Mouse (Mus musculus) olfactory bulb, adult 2 months (tissue): ENCODE results near the gene Tex45.

Experiments
- CTCF ChIP-seq: fragments of 200-500 bp; IDR thresholded peaks from 2 replicates; pipeline ENCODE4 v1.5.1; 2012; ENCODE audit warnings: low read depth, mild to moderate bottlenecking, low read length, moderate library complexity; ENCODE audit not compliant: insufficient read depth
- POLR2A ChIP-seq: fragments of 200-500 bp; IDR thresholded peaks from 2 replicates; pipeline ENCODE4 v1.6.1; 2012; ENCODE audit warnings: mild to moderate bottlenecking, low read depth, low read length, moderate library complexity; ENCODE audit not compliant: insufficient read depth

GRCm38 (mm10) chr8:3425217-3425616, 45.4 kb upstream of the Tex45 start:
- TF ChIP-seq CTCF (no peak), POLR2A (no peak)
